Comparison of ENCODE assay signal across 15 mouse cellular contexts in genomic region chr1:67184134-67184533, GRCm38 (mm10).
"Had no signal": no experiment of that assay in that cellular context is flagged by ENCODE, and none has a peak within 500 bp of the region (broad histone marks: within the 10 kb centered on the region; RNA-seq: fewer than 3 reads in every experiment).

No protein-coding gene starts in this region.

- H3K9me3 ChIP-seq: intestine, embryonic 15.5 days; liver, embryonic 13.5 days; midbrain, embryonic 12.5 days; midbrain, embryonic 15.5 days; neural tube, embryonic 12.5 days; neural tube, embryonic 15.5 days; stomach, embryonic 15.5 days had no signal

- H3K9ac ChIP-seq: intestine, embryonic 15.5 days; liver, embryonic 13.5 days; midbrain, embryonic 12.5 days; midbrain, embryonic 15.5 days; neural tube, embryonic 12.5 days; neural tube, embryonic 15.5 days; stomach, embryonic 15.5 days had no signal

- DNase-seq: layer of hippocampus, postnatal 36 days; liver, embryonic 13.5 days; lung, adult 2 months; lung, postnatal 14 days; right cerebral cortex, postnatal 4 days; spleen, adult 18-20 months; thymus, postnatal 25 days had no signal

- H3K27me3 ChIP-seq: intestine, embryonic 15.5 days; liver, embryonic 13.5 days; midbrain, embryonic 12.5 days; midbrain, embryonic 15.5 days; neural tube, embryonic 12.5 days; neural tube, embryonic 15.5 days; stomach, embryonic 15.5 days had no signal

- H3K4me1 ChIP-seq: intestine, embryonic 15.5 days; liver, embryonic 13.5 days; midbrain, embryonic 12.5 days; midbrain, embryonic 15.5 days; neural tube, embryonic 12.5 days; neural tube, embryonic 15.5 days; stomach, embryonic 15.5 days had no signal

- H3K27ac ChIP-seq: intestine, embryonic 15.5 days; left cerebral cortex, adult 2 months; liver, embryonic 13.5 days; macrophage; midbrain, embryonic 12.5 days; midbrain, embryonic 15.5 days; neural tube, embryonic 12.5 days; neural tube, embryonic 15.5 days; stomach, embryonic 15.5 days had no signal

- H3K36me3 ChIP-seq: intestine, embryonic 15.5 days; liver, embryonic 13.5 days; midbrain, embryonic 12.5 days; midbrain, embryonic 15.5 days; neural tube, embryonic 12.5 days; neural tube, embryonic 15.5 days; stomach, embryonic 15.5 days had no signal

- H3K4me3 ChIP-seq: intestine, embryonic 15.5 days; left cerebral cortex, adult 2 months; liver, embryonic 13.5 days; midbrain, embryonic 12.5 days; midbrain, embryonic 15.5 days; neural tube, embryonic 12.5 days; neural tube, embryonic 15.5 days; stomach, embryonic 15.5 days had no signal

- H3K4me2 ChIP-seq: intestine, embryonic 15.5 days; liver, embryonic 13.5 days; midbrain, embryonic 12.5 days; midbrain, embryonic 15.5 days; neural tube, embryonic 12.5 days; neural tube, embryonic 15.5 days; stomach, embryonic 15.5 days had no signal
